Mouse (Mus musculus): ENCODE data around the gene Ptafr.
"Not testable (repeated sequence)": the region's sequence is repeated elsewhere in the genome, so short reads cannot be mapped to it uniquely, and the experiment has no call there.

Ptafr gene

DNA sequence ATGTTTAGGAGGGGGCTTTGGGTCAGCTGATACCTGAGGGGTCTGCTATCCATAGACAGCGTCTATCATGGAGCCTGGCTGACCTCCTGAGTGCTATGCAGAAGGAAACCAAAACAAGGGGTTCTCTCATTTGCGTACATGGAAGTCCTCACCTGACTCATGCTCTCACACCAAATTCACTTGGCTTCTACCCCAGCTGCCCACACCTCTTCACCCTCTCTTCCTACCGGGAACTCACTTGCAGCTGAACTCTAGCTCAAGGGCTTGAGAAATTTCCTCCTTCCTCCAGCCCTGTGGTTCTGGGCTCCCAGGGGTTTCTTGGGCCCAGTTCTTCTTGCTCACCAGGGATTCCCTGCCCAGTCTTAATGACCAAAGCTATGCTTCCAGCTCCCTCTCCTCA, 606 bp upstream of the Ptafr start:
- no peak for DNase-seq

- DNase-seq: no peak
Measured at GRCm38 (mm10) chr4:132565089-132565747, 1.4 kb downstream of the Ptafr start.

DNA sequence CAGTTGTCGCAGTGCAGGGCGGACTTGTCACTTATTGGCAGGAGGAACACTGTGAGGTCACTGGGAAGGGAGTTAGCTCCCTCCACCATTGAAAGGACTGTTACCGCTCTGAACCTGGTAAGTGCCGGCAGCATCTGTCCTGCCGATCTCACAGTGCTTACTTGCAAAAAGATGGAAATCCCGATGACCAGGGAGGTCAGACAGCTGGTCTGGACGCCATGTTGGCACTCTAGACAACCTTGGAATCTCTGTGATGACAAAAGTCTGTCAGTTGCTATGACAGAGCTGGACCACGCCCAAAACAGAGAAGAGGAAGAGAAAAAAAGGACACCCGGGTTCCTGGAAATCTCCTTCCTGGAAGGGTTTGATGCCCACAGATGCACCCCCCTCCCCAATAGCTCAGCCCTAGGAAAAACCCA, 3.5 kb downstream of the Ptafr start:
- no peak for DNase-seq

GRCm38 (mm10) chr4:132569115-132569514, 5.2 kb downstream of the Ptafr start:
- no peak for DNase-seq

DNA sequence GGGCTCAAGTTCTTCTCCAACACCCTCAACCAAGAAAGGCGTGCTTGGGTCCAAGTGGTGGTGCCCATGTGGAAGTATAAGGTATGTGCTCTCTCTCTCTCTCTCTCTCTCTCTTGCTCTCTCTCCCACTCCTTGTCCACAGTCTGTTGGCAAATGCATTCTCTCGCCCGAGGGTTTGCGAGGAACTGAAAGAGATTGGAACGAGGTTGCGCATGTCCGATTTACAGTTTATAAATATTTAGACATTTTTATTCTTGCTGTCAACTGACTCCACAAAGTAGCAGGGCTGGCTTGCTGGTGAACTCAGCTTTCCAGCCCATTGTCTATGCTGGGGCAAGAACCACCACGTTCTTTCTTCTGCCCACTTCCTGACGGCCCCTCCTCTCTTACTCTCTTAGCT, 7.3 kb downstream of the Ptafr start:
- DNase-seq: no peak

DNA sequence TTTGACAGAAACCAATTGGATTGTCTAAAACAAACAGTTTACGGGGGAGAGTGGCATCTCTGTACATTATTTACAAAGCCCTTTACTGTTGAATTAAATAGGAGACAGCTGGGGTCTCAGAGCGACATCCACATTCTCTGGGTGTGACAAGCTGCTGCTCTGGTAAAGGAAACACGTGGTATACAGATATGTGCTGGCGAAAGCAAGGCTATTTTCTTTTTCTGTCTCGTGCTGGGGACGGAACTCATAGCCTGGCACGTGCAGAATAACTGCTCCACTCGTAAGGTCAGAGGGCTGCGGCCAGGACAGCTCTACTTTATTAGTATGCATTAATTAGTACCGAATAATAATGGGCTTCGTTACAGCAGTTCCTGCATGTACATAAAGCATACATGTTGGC, 9.5 kb downstream of the Ptafr start:
- DNase-seq: peak; percentile 17

DNA sequence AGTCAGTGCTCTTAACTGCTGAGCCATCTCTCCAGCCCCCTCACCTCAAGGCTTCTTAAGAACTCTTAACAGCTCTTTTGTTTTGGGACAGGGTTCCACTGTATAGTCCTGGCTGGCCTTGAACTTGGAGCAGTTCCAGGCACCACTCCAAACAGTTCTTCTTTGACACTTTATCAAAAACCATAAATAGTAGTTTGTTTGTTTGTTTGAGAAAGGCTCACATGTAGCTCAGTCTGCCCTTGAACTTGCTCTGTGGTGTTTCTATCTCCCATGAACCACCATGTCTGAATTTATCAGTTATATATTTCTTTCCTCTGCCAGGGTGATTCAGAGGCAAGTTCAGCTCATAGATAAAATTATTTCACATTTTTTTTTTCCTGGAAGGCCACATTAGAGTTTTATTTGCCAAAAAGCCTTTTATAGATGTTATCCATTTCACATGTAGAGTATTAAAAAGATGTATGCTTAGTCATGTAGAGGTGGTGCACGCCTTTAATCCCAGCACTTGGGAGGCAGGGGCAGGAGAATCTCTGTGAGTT, 11.0 kb downstream of the Ptafr start:
- no peak for DNase-seq

DNA sequence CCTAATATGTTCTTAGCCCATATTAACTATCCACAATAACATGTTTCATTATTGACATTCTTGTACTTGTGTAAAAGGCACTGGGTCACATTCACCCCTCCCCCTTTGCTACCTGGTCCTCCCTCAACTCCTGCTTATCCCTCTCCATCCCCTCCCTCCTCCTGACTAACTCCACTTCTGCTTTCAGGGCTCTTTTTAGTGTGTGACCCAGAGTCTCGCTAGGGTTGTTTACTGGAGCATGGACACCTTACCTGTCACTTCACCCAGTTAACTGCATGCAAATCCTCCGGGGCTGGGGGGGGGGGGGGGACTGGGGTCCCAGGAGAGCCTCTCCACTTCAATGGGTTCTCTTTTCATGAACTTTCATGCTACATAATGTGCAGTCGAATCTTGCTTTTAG, 19.9 kb downstream of the Ptafr start:
- DNase-seq: no peak

DNA sequence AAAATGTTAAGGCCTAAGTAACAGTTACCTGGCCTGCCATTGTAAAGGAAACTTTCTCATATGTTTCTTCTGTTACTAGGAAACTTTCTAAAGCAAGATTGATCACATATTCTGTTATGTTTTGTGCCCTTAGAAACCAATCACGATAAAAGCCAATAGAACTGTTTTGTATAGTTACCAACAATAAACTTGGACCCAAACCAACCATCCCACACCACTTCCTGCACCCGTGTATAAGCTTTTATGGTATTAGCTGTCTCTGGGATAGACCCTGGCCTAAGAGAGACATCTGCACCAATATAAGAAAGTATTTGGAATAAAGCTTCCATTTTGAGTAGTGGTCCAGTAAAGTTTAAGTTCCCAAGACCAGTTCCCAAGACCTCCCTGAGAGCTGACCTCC, 21.1 kb downstream of the Ptafr start:
- no peak for DNase-seq

- no peak for DNase-seq
Measured at GRCm38 (mm10) chr4:132586282-132586681, 22.4 kb downstream of the Ptafr start.

- no peak for DNase-seq
Measured at GRCm38 (mm10) chr4:132588512-132588911, 24.6 kb downstream of the Ptafr start.

- DNase-seq: no peak
Measured at GRCm38 (mm10) chr4:132590642-132591041, 26.8 kb downstream of the Ptafr start.

DNA sequence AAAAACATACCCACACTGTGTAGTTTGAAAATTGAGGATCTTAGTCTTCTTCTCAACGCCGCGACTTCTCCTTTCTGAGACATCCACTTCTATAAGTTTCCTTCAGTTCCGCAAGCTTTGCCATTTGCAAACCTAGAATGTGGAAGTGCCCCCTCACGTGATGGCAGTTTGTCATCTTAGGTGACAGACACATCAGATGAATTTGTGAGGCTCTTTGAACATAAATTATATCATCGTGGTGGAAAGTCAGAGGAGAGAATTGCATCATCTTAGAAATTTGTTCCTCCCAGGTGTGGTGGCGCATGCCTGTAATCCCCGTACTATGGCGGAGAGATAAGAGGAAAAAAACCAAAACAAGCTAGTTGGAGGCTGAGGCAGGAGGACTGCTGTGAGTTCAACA, 29.1 kb downstream of the Ptafr start:
- peak; percentile 24 for DNase-seq

DNA sequence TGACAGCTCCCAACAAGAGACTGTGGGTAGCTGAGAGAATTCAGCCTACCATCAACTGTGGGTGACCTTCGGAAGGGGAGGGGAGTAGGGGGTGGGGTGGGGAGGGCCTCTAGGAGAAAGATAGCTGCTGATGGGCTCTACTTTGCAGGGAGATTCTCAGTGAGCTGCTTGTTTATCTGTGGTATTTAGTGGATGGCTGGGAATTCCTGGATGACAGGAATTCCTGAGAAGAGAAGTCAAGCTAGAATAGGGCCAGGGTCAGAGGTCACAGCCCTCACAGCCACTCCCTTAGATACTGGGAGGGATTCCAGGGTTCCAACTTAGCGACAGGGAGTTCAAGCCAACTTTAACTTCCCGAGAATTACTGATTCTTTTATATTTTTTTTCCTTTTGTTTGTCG, 30.3 kb downstream of the Ptafr start:
- DNase-seq: peak; percentile 29

DNA sequence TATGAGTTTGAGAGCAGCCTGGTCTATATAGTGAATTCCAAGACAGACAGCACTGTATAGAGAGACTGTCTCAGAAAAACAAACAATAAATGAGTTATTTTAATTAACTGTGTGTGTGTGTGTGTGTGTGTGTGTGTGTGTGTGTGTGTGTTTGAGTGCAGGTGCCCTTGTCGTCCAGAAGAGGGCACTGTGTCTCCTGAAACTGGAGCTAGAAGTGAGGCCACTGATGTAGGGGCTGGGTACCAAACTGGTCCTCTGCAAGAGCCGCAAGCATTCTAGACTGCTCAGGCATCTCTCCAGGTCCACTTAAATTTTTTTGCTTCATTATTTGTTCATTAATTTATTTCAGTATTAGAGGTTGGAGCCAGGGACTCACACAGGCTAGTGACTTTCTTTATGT, 35.0 kb downstream of the Ptafr start:
- DNase-seq: no peak

DNA sequence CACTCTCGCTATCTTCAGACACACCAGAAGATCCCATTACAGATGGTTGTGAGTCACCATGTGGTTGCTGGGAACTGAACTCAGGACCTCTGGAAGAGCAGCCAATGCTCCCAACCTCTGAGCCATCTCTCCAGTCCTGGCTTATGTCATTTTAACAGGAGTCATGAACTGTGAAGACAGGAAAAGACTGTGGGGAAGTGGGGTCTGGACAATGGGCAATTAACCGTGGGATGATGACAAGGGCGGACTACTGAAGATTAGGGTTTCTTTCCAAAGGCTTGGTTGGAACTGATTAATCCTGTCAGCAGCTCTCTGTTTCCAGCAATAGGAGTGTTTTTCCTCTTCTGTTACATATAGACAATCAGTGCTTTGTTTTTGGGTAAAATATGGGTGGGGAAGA, 35.9 kb downstream of the Ptafr start:
- no peak for DNase-seq

GRCm38 (mm10) chr4:132600465-132600864, 36.6 kb downstream of the Ptafr start:
- DNase-seq: no peak

DNA sequence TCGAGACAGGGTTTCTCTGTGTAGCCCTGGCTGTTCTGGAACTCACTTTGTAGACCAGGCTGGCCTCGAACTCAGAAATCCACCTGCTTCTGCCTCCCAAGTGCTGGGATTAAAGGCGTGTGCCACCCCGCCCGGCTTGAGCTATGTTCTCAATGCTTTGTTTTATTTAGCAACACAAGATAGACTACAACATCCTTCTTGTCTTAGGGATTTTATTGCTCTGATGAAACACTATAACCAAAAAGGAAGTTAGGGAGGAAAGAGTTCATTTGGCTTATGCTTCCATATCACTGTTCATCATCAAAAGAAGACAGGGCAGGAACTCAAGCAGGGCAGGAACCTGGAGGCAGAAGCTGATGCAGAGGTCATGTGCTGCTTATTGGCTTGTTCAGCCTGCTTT, 37.4 kb downstream of the Ptafr start:
- not testable (repeated sequence) for DNase-seq

DNA sequence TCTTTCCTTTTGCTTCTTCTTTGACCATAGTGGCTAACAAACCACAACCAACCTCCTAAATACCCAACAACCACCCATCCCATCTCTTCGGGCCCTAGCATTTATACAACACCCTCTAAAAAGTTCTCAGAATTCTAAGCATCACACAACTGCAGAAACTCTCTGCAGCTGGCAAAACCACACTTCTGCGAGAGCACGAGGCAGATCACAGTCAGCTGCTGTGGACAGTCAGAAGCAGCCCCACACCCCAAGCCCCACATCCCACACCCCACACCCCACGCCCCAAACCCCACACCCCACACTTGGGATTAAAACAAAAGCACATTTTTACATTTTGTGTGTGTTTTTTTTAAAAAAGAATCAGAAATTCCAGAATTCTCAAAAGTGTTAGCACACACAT, 39.6 kb downstream of the Ptafr start:
- DNase-seq: no peak

DNA sequence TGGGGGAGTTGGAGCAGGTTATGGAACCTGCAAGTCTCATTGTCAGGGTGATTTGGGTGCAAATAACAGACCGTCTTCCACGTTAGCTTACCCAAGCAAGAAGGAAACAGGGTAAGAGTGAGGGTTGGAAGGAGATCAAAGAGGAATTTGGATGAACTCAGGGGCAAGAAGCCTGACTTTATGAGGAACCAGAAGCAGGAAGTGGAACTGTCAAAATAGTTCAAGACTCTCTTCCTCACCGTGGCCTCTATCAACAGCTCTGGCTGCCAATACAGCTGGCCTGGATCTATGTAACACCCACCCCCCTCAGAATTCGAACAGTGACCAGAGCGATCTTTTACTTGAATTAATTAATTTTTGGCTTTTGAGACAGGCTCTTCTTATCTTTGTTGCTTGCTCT, 41.9 kb downstream of the Ptafr start:
- DNase-seq: peak; percentile 30

- no peak for DNase-seq
Measured at GRCm38 (mm10) chr4:132608147-132608546, 44.3 kb downstream of the Ptafr start.

DNA sequence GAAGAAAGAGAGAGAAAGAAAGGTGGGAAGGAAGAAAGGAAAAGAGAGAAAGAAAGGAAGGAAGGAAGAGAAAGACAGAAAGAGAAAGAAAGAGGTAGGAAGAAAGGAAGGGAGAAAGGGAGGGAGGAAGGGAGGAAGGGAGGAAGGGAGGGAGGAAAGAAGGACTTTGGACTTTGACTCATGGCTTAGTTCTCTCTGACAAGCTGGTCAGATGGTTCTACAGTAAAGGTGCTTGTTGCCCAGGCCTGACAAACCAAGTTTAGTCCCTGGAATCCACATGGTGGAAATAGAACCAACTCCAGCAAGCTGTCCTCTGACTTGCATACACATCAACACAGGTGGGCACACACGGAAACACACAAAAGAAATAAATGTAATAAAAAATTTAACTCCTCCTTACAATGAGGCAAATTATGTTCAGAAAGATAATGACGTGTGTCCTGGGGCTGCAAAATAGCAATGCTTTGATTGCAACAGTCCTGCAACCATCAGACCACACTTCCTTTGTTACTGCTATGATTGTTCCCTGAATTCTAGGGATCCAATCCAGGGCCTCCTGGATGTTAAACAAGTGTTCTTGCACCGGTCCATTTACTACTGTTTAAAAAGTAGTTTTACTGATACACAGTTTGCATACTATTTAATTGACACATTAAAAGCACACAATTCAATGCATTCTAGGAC, 46.6 kb downstream of the Ptafr start:
- peak; percentile 17 for DNase-seq

GRCm38 (mm10) chr4:132611320-132611719, 47.5 kb downstream of the Ptafr start:
- DNase-seq: no peak

DNA sequence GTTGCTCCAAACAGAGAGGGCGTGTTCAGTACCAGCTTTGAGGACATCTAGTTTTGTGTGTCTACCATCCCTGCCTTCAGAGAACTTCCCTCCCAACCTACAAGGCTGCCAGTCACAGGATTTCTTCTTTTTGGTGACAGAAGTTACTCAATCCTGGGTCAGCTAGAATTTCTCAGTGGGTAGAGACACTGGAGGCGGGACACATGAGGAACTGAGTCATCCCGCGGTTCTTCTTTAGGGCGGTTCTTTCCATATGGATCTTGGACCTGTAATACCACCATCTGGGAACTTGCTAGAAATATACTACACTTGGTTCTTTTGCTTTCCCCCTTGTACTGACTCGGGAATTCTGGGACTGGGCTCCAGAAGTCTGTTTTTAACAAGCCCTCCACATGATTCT, 54.0 kb downstream of the Ptafr start:
- no peak for DNase-seq
